Mouse (Mus musculus) CH12.LX (cell line): ENCODE measurements at regions not wholly inside any gene's neighbourhood (a gene's known extent, or its start where the extent isn't known, plus 50 kb on each side); places are given as distances from the start of the nearest gene placed in this dataset.

Source experiments
- CTCF ChIP-seq, 2 experiments: IDR thresholded peaks in 1 of 2; conservative IDR thresholded peaks in 1 of 2; 2 replicates each; pipeline ENCODE4 v1.5.1; 2011 to 2012; ENCODE audit warnings: low read depth in 2 of 2, low read length in 2 of 2, improper control_type of control experiment in 1 of 2, inconsistent platforms in 1 of 2, mild to moderate bottlenecking in 1 of 2, moderate library complexity in 1 of 2
- POLR2A ChIP-seq: IDR thresholded peaks from 2 replicates; pipeline ENCODE4 v1.6.1; 2011; ENCODE audit warnings: low read depth, mild to moderate bottlenecking, improper control_type of control experiment, low read length

DNA sequence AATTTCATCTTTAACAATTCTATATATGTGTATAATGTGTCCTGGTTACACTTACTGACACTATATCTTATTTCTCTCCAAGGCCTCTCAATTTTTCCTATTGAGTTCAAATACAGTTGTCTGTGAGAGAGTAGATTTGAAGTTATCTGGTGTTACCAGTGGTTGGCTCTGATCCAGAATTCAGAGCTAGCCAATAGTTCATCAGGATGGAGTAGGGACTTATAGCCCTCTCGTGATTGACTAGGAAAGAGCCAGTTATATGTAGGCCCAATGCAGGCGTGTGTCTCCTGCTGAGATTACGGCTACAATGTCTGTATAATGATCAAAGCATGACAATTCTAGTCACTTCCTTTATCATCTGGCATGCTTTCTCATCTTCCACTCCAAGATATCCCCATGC lies 1241.0 kb upstream of the Zeb2 start:
- no peak for TF ChIP-seq POLR2A
- no peak for TF ChIP-seq CTCF (conservative IDR thresholded peaks at IDR 0.05 in 1 of 2, IDR thresholded peaks at IDR 0.05 in 1 of 2; ENCODE audit: low read depth in 2 of 2, low read length in 2 of 2)
